Mouse (Mus musculus): Measurements from ENCODE around the gene Tpst2.
A peak's percentile ranks its signal among the peaks of the same experiment; 100 is the strongest.

The Tpst2 gene

DNA sequence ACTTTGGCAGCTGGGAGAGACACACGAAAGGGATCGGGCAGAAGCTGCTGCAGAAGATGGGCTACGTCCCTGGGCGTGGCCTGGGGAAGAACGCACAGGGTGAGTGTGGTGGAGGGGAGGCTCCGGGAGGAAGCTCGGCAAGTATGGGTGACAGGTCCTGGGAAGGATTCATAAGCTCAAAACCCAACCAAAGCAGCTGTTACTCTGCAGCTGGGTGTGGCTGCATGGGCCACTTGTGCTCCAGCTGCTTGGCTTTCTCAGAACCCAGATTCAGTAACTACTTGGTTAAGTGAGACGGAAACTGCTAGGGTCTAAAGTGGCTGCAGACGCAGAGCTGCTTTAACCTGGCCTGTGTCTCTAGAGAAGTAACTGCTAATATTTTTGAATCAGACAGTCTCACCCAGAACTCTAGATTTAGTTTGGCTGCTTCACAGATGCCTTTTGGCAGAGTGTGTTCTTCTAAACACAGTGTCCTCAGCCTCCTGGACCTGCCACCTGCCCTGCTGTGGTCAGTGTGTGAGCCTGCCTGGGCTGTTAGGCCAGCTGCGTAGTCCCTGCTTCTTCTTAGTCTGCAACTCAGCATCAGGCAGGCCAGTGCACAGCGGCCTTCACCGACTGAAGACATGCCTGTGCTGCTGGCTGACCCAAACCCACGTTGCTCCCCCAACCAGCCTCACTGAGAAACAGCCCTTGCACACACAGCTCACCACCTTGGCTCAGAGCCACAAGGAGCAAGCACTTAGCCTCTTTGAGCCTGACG, 53.5 kb downstream of the Tpst2 start:
- DNase-seq (ENCODE audit: low read depth, low spot score) = no peak

GRCm38 (mm10) chr5:112335473-112335872, 59.0 kb downstream of the Tpst2 start:
- peak; percentile 70 for DNase-seq (ENCODE audit: low read depth, low spot score)

- no peak for DNase-seq (ENCODE audit: low read depth, low spot score)
Measured at GRCm38 (mm10) chr5:112337004-112337403, 60.5 kb downstream of the Tpst2 start.

DNA sequence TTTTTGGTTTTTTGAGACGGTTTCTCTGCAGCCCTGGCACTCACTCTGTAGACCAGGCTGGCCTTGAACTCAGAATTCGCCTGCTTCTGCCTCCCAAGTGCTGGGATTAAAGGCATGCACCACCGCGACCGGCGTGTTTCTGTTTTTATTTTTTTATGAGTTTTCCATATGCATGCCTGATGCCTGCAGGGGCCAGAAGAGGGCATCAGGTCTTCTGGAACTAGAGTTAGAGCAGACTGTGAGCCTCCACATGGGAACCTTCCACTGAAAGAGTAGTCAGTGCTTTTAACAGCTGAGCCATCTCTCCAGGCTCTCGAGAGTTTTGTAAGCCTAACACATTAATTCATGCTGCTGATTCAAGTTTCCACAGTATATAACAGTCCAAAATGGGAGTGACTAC, 62.7 kb downstream of the Tpst2 start:
- no peak for DNase-seq (ENCODE audit: low read depth, low spot score)

GRCm38 (mm10) chr5:112342463-112343204, 66.1 kb downstream of the Tpst2 start, which contains the start of the genes Srrd and Hps4:
Srrd (minus strand) TSS chr5:112343040.
Hps4 (plus strand) TSS chr5:112343083.
- DNase-seq (ENCODE audit: low read depth, low spot score) = peak; percentile 93

- DNase-seq (ENCODE audit: low read depth, low spot score) = no peak
Measured at GRCm38 (mm10) chr5:112343205-112343595, 66.7 kb downstream of the Tpst2 start.

DNA sequence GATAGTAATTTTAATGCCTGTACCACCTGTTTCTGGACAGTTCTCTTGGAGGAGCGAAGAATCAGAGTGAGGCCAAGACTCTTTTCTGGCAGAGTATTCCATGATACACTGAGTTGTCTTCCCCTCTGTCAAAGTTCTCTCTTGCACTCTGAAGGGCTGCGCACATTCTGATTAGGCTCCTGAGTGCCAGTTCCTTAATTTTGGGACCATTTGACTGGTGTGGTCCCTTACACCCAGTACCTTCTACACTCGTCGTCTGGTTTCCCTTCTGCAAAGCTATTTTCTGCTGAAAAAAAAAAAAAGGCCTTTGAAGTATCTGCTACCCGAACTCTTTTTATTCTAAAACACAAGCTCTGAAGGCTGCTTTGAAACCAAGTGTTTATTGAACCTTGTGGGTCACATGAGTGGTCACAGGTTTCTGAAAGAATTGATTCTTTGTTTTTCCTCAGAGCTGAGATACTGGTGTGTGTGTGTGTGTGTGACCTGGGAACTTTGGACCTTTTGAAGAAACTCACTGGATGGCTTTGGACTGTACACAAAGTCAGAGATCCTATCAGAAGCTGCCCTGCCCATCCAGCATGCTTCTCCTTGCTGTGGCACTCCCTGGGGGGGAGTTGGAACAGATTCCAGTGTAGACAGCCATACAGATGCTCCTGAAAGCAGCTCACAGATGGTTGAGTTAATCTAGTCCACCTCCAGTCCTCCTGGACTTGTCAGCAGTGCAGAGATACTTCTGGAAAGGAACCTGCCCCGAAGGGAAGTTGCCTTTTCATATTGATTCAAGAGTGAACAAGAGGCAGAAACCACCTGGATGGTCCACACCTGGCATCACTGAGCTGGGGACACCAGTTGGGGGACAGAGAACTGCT, 67.8 kb downstream of the Tpst2 start:
- DNase-seq (ENCODE audit: low read depth, low spot score) = peak; percentile 87

GRCm38 (mm10) chr5:112346211-112346965, 69.9 kb downstream of the Tpst2 start:
- no peak for DNase-seq (ENCODE audit: low read depth, low spot score)

GRCm38 (mm10) chr5:112349169-112349568, 72.7 kb downstream of the Tpst2 start:
- DNase-seq (ENCODE audit: low read depth, low spot score) = no peak

DNA sequence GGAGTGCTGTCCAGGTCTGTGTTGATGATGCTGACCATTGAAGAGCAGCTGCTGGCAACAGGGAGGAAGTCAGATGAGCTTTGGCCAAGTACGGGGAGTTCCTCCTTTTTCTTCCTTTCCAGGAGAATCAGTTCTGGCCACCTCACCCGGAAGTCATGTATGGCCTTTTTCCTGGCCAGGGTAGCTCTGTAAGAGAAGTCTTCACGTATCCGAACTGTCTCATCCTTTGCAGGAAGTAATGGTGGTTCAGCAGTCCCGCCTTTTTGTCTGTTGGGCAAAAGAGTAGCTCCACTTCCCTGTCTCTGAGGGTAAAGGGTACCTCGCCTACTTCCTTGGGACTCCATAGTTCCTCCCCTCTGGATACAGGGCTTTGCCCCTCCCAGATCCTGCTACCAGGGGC, 79.0 kb downstream of the Tpst2 start:
- peak; percentile 46 for DNase-seq (ENCODE audit: low read depth, low spot score)

DNA sequence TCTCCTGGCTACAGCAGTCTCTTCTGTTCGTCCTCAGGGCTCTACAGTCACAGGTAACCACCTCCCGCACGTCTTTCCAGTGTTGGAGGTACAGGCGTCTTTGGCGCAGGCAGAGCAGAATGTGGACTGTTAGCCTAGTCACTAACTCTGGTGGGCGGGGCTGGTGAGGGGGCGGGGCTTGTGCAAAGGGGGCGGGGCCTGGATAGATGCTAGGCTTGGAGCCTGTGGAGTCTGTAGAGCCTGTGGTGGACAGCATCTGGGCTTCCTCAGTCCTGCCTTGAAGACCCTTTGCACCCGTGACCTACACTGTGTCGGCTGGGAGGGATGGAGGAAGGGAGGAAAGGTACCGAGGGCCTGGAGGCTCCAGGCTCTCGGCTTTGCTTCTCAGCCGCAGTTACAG, 79.4 kb downstream of the Tpst2 start, which contains the start of gene Gm6583:
Gm6583 (minus strand) TSS at position 124 of the 400 bp plus-strand sequence.
- DNase-seq (ENCODE audit: low read depth, low spot score) = no peak

- DNase-seq (ENCODE audit: low read depth, low spot score) = no peak
Measured at GRCm38 (mm10) chr5:112356322-112356721, 79.8 kb downstream of the Tpst2 start.

DNA sequence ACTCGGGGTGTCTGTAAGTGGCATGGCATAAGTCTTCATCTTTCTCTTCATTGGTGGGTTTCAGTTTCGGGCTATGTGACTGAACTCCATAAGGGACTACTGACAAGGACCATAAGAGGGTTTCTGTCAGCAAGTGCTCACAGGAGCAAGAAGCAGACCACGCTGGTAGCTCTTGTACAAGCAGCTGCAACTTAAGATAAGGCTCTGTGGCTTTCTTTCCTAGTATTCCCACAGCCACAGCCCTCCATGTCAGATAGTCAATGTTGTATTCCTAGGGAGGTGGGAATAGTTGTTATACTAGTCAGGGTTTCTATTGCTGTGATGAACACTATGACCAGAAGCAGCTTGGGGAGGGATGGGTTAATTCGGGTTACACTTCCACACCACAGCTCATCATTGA, 83.0 kb downstream of the Tpst2 start:
- no peak for DNase-seq (ENCODE audit: low read depth, low spot score)

- no peak for DNase-seq (ENCODE audit: low read depth, low spot score)
Measured at GRCm38 (mm10) chr5:112360077-112360476, 83.6 kb downstream of the Tpst2 start.

- no peak for DNase-seq (ENCODE audit: low read depth, low spot score)
Measured at GRCm38 (mm10) chr5:112364184-112364797, 87.8 kb downstream of the Tpst2 start.
